Mouse (Mus musculus): ENCODE results near the gene Hao2. TPM values are rescaled to one million over a fixed set of nuclear protein-coding genes. Genes with fewer than 3 reads are reported as not detected.

Hao2 gene
- polyA plus RNA-seq (2012; ENCODE audit: low replicate concordance), result not detected in 2 replicates

GRCm38 (mm10) chr3:98893057-98893772 is at the start of gene Hao2:
TSS of gene Hao2 (minus strand) at chr3:98893239.

GRCm38 (mm10) chr3:98859576-98859975 is 33.5 kb downstream of the Hao2 start, which contains the start of gene Hsd3b1:
TSS of gene Hsd3b1 (minus strand) at chr3:98859794.

Other genes starting within 250 kb of the Hao2 start
- not detected in 2 replicates for gene Hsd3b2, start 168.7 kb downstream of the Hao2 start, polyA plus RNA-seq (2012; ENCODE audit: low replicate concordance)
- not detected in 2 replicates for gene Hsd3b3, start 130.1 kb downstream of the Hao2 start, polyA plus RNA-seq (2012; ENCODE audit: low replicate concordance)
- gene Hsd3b6, start 78.8 kb downstream of the Hao2 start, polyA plus RNA-seq (2012; ENCODE audit: low replicate concordance), result not detected in 2 replicates
- gene Hsd3b1, start 33.4 kb downstream of the Hao2 start, polyA plus RNA-seq (2012; ENCODE audit: low replicate concordance), result not detected in 2 replicates
- 0.45 and 1.2 TPM in 2 replicates for gene Wars2, start 247.8 kb upstream of the Hao2 start, polyA plus RNA-seq (2012; ENCODE audit: low replicate concordance)